Mouse (Mus musculus): ENCODE results near the gene Eppin. TPM values are rescaled to one million over a fixed set of nuclear protein-coding genes. Genes with fewer than 3 reads are reported as not detected.
A peak's percentile ranks its signal among the peaks of the same experiment; 100 is the strongest.
"Not testable (repeated sequence)": the region's sequence is repeated elsewhere in the genome, so short reads cannot be mapped to it uniquely, and the experiment has no call there.

The Eppin gene
- polyA plus RNA-seq (2014; fragmentation: Nextera tagmentation; extraction: Ambion mirVana) = not detected in 2 replicates

GRCm38 (mm10) chr2:164593494-164593893 lies at the start of gene Eppin:
TSS of gene Eppin (minus strand) at chr2:164593594.
- Histone ChIP-seq H3K27ac (replicated peaks; ENCODE audit: low read depth, low read length) (no peak within 1 kb of the TSS), H3K27me3 (ENCODE audit: control insufficient read depth, insufficient read depth, low read length) (no peaks in the 10 kb centered on the region), H3K36me3 (ENCODE audit: control insufficient read depth, insufficient read depth, low read length) (no peaks in the 10 kb centered on the region), H3K9ac (replicated peaks; ENCODE audit: low read length) (no peak within 1 kb of the TSS), H3K4me3 (replicated peaks; ENCODE audit: low read depth, low read length) (no peak within 1 kb of the TSS), H3K4me1 (ENCODE audit: control insufficient read depth, insufficient read depth, low read length) (no peaks in the 10 kb centered on the region), H3K9me3 (ENCODE audit: control insufficient read depth, low read length) (no peaks in the 10 kb centered on the region), H3K4me2 (ENCODE audit: low read length) (no peak within 1 kb of the TSS)
- ATAC-seq (ENCODE audit: low FRiP score, low TSS enrichment) = no peak
- 83% methylated on average over 4 of the region's 4 CpGs for WGBS
- DNase-seq = no peak

- H3K4me2 ChIP-seq (ENCODE audit: low read length) = no peak overlapping the region
- 76% methylated on average over 13 of the region's 13 CpGs for WGBS
- no peaks in the 10 kb centered on the region for H3K9me3 ChIP-seq (ENCODE audit: control insufficient read depth, low read length)
- ATAC-seq (ENCODE audit: low FRiP score, low TSS enrichment) (no peak), DNase-seq (no peak)
- no peaks in the 10 kb centered on the region for H3K36me3 ChIP-seq (ENCODE audit: control insufficient read depth, insufficient read depth, low read length)
- no peak overlapping the region for H3K4me3 ChIP-seq (replicated peaks; ENCODE audit: low read depth, low read length)
- no peaks in the 10 kb centered on the region for H3K4me1 ChIP-seq (ENCODE audit: control insufficient read depth, insufficient read depth, low read length)
- H3K27ac ChIP-seq (replicated peaks; ENCODE audit: low read depth, low read length) = no peak overlapping the region
- no peaks in the 10 kb centered on the region for H3K27me3 ChIP-seq (ENCODE audit: control insufficient read depth, insufficient read depth, low read length)
- H3K9ac ChIP-seq (replicated peaks; ENCODE audit: low read length) = no peak overlapping the region
Observed at GRCm38 (mm10) chr2:164641881-164642673, 48.7 kb upstream of the Eppin start.

- Histone ChIP-seq H3K9me3 (ENCODE audit: control insufficient read depth, low read length) (no peaks in the 10 kb centered on the region), H3K36me3 (ENCODE audit: control insufficient read depth, insufficient read depth, low read length) (no peaks in the 10 kb centered on the region), H3K9ac (replicated peaks; ENCODE audit: low read length) (no peak overlapping the region), H3K4me1 (ENCODE audit: control insufficient read depth, insufficient read depth, low read length) (no peaks in the 10 kb centered on the region), H3K27ac (replicated peaks; ENCODE audit: low read depth, low read length) (no peak overlapping the region), H3K4me3 (replicated peaks; ENCODE audit: low read depth, low read length) (no peak overlapping the region), H3K4me2 (ENCODE audit: low read length) (no peak overlapping the region), H3K27me3 (ENCODE audit: control insufficient read depth, insufficient read depth, low read length) (no peaks in the 10 kb centered on the region)
- WGBS = 66% methylated on average over 7 of the region's 7 CpGs
- DNase-seq (no peak), ATAC-seq (ENCODE audit: low FRiP score, low TSS enrichment) (no peak)
Observed at GRCm38 (mm10) chr2:164641129-164641528, 47.7 kb upstream of the Eppin start.

- Histone ChIP-seq H3K36me3 (ENCODE audit: control insufficient read depth, insufficient read depth, low read length) (no peaks in the 10 kb centered on the region), H3K9me3 (ENCODE audit: control insufficient read depth, low read length) (no peaks in the 10 kb centered on the region), H3K9ac (replicated peaks; ENCODE audit: low read length) (no peak within 1 kb of the TSS), H3K4me3 (replicated peaks; ENCODE audit: low read depth, low read length) (no peak within 1 kb of the TSS), H3K4me1 (ENCODE audit: control insufficient read depth, insufficient read depth, low read length) (no peaks in the 10 kb centered on the region), H3K27ac (replicated peaks; ENCODE audit: low read depth, low read length) (no peak within 1 kb of the TSS), H3K27me3 (ENCODE audit: control insufficient read depth, insufficient read depth, low read length) (no peaks in the 10 kb centered on the region), H3K4me2 (ENCODE audit: low read length) (no peak within 1 kb of the TSS)
- DNase-seq (no peak), ATAC-seq (ENCODE audit: low FRiP score, low TSS enrichment) (no peak)
- 92% methylated on average over 3 of the region's 3 CpGs for WGBS
Observed at GRCm38 (mm10) chr2:164638696-164639095, 45.3 kb upstream of the Eppin start, which contains the start of gene Wfdc16. TSS of gene Wfdc16 (minus strand) at chr2:164638796.

GRCm38 (mm10) chr2:164635266-164635665 lies 41.9 kb upstream of the Eppin start:
- ATAC-seq (ENCODE audit: low FRiP score, low TSS enrichment) = no peak
- no peak overlapping the region for H3K9ac ChIP-seq (replicated peaks; ENCODE audit: low read length)
- H3K27me3 ChIP-seq (ENCODE audit: control insufficient read depth, insufficient read depth, low read length) = no peaks in the 10 kb centered on the region
- no peak overlapping the region for H3K27ac ChIP-seq (replicated peaks; ENCODE audit: low read depth, low read length)
- H3K4me2 ChIP-seq (ENCODE audit: low read length) = no peak overlapping the region
- H3K4me3 ChIP-seq (replicated peaks; ENCODE audit: low read depth, low read length) = no peak overlapping the region
- H3K4me1 ChIP-seq (ENCODE audit: control insufficient read depth, insufficient read depth, low read length) = no peaks in the 10 kb centered on the region
- 81% methylated on average over 9 of the region's 9 CpGs for WGBS
- DNase-seq = no peak
- no peaks in the 10 kb centered on the region for H3K9me3 ChIP-seq (ENCODE audit: control insufficient read depth, low read length)
- H3K36me3 ChIP-seq (ENCODE audit: control insufficient read depth, insufficient read depth, low read length) = no peaks in the 10 kb centered on the region

GRCm38 (mm10) chr2:164621775-164622174 lies 28.4 kb upstream of the Eppin start:
- Histone ChIP-seq H3K9ac (replicated peaks; ENCODE audit: low read length) (no peak overlapping the region), H3K9me3 (ENCODE audit: control insufficient read depth, low read length) (no peaks in the 10 kb centered on the region), H3K27me3 (ENCODE audit: control insufficient read depth, insufficient read depth, low read length) (no peaks in the 10 kb centered on the region), H3K36me3 (ENCODE audit: control insufficient read depth, insufficient read depth, low read length) (no peaks in the 10 kb centered on the region), H3K4me2 (ENCODE audit: low read length) (no peak overlapping the region), H3K4me1 (ENCODE audit: control insufficient read depth, insufficient read depth, low read length) (no peaks in the 10 kb centered on the region), H3K4me3 (replicated peaks; ENCODE audit: low read depth, low read length) (no peak overlapping the region), H3K27ac (replicated peaks; ENCODE audit: low read depth, low read length) (no peak overlapping the region)
- 86% methylated on average over 4 of the region's 4 CpGs for WGBS
- DNase-seq (no peak), ATAC-seq (ENCODE audit: low FRiP score, low TSS enrichment) (no peak)

GRCm38 (mm10) chr2:164619050-164619449 lies 25.7 kb upstream of the Eppin start:
- Histone ChIP-seq H3K4me2 (ENCODE audit: low read length) (no peak overlapping the region), H3K4me1 (ENCODE audit: control insufficient read depth, insufficient read depth, low read length) (no peaks in the 10 kb centered on the region), H3K27me3 (ENCODE audit: control insufficient read depth, insufficient read depth, low read length) (no peaks in the 10 kb centered on the region), H3K4me3 (replicated peaks; ENCODE audit: low read depth, low read length) (no peak overlapping the region), H3K9me3 (ENCODE audit: control insufficient read depth, low read length) (no peaks in the 10 kb centered on the region), H3K27ac (replicated peaks; ENCODE audit: low read depth, low read length) (no peak overlapping the region), H3K36me3 (ENCODE audit: control insufficient read depth, insufficient read depth, low read length) (no peaks in the 10 kb centered on the region), H3K9ac (replicated peaks; ENCODE audit: low read length) (no peak overlapping the region)
- ATAC-seq (ENCODE audit: low FRiP score, low TSS enrichment) (no peak), DNase-seq (no peak)
- WGBS = 90% methylated on average over 5 of the region's 5 CpGs

GRCm38 (mm10) chr2:164615386-164615785 lies 22.0 kb upstream of the Eppin start:
- DNase-seq (no peak), ATAC-seq (ENCODE audit: low FRiP score, low TSS enrichment) (no peak)
- 90% methylated on average over 3 of the region's 3 CpGs for WGBS

GRCm38 (mm10) chr2:164613471-164613870 lies 20.1 kb upstream of the Eppin start, which contains the start of the genes Wfdc6b and Wfdc8:
TSS of gene Wfdc6b (plus strand) at chr2:164613522.
TSS of gene Wfdc8 (minus strand) at chr2:164613626.
- 60% methylated on average over 8 of the region's 8 CpGs for WGBS
- ATAC-seq (ENCODE audit: low FRiP score, low TSS enrichment); H3K4me2 ChIP-seq (ENCODE audit: low read length); H3K4me1 ChIP-seq (ENCODE audit: control insufficient read depth, insufficient read depth, low read length); H3K36me3 ChIP-seq (ENCODE audit: control insufficient read depth, insufficient read depth, low read length); H3K9me3 ChIP-seq (ENCODE audit: control insufficient read depth, low read length); H3K9ac ChIP-seq (replicated peaks; ENCODE audit: low read length); H3K27me3 ChIP-seq (ENCODE audit: control insufficient read depth, insufficient read depth, low read length); H3K27ac ChIP-seq (replicated peaks; ENCODE audit: low read depth, low read length); H3K4me3 ChIP-seq (replicated peaks; ENCODE audit: low read depth, low read length): not testable (repeated sequence)
- peak; percentile 4 for DNase-seq

More at GRCm38 (mm10) chr2:164615386-164615785, 22.0 kb upstream of the Eppin start:
- Histone ChIP-seq H3K27ac (replicated peaks; ENCODE audit: low read depth, low read length) (no peak overlapping the region), H3K4me3 (replicated peaks; ENCODE audit: low read depth, low read length) (no peak overlapping the region), H3K9ac (replicated peaks; ENCODE audit: low read length) (no peak overlapping the region), H3K36me3 (ENCODE audit: control insufficient read depth, insufficient read depth, low read length) (no peaks in the 10 kb centered on the region), H3K4me2 (ENCODE audit: low read length) (no peak overlapping the region), H3K27me3 (ENCODE audit: control insufficient read depth, insufficient read depth, low read length) (no peaks in the 10 kb centered on the region), H3K4me1 (ENCODE audit: control insufficient read depth, insufficient read depth, low read length) (no peaks in the 10 kb centered on the region), H3K9me3 (ENCODE audit: control insufficient read depth, low read length) (no peaks in the 10 kb centered on the region)
